Mouse (Mus musculus) intestine, embryonic 16.5 days (tissue): Measurements from ENCODE around the gene Fgfr2. TPM values are rescaled to one million over a fixed set of nuclear protein-coding genes. Genes with fewer than 3 reads are reported as not detected.
"Not testable (repeated sequence)": the region's sequence is repeated elsewhere in the genome, so short reads cannot be mapped to it uniquely, and the experiment has no call there.

Source experiments
- ATAC-seq: fragments of 200-750 bp; cut with Nextera tagmentation; 2 replicates; pipeline ENCODE4 v1.8.0; 2017; ENCODE audit warnings: moderate TSS enrichment, moderate library complexity
- H3K27ac ChIP-seq: fragments of 300-500 bp; sonication (generic); 2 replicates; pipeline ENCODE4 v1.5.1; 2014; ENCODE audit warnings: mild to moderate bottlenecking, low read length
- H3K27me3 ChIP-seq: fragments of 300-500 bp; sonication (generic); replicated peaks from 2 replicates; pipeline ENCODE4 v1.6.1; 2014; ENCODE audit warnings: low read length, control low read depth, mixed read lengths; ENCODE audit not compliant: control insufficient read depth, insufficient read depth
- H3K36me3 ChIP-seq: fragments of 300-500 bp; sonication (generic); 2 replicates; pipeline ENCODE4 v1.6.1; 2014; ENCODE audit warnings: low read length, control low read depth; ENCODE audit not compliant: control insufficient read depth, insufficient read depth
- H3K4me1 ChIP-seq: fragments of 300-500 bp; sonication (generic); 2 replicates; pipeline ENCODE4 v1.6.1; 2014; ENCODE audit warnings: low read length, control low read depth, mixed read lengths; ENCODE audit not compliant: control insufficient read depth, insufficient read depth
- H3K4me2 ChIP-seq: fragments of 300-500 bp; sonication (generic); 2 replicates; pipeline ENCODE4 v1.6.1; 2014; ENCODE audit warnings: low read depth, low read length, control low read depth
- H3K4me3 ChIP-seq: fragments of 300-500 bp; sonication (generic); 2 replicates; pipeline ENCODE4 v1.5.1; 2014; ENCODE audit warnings: mild to moderate bottlenecking, low read length
- H3K9ac ChIP-seq: fragments of 300-500 bp; sonication (generic); 2 replicates; pipeline ENCODE4 v1.6.1; 2014; ENCODE audit warnings: low read depth, low read length
- H3K9me3 ChIP-seq: fragments of 300-500 bp; sonication (generic); 2 replicates; pipeline ENCODE4 v1.6.1; 2016; ENCODE audit warnings: low read length, control low read depth; ENCODE audit not compliant: control insufficient read depth
- WGBS: fragments of 180-500 bp; shearing (Covaris S2); extraction: QIAGEN DNeasy Blood & Tissue Kit; methylation state at CpG from one replicate; pipeline ENCODE4 v1.1.7; 2014; 5-methylcytosine and 5-hydroxymethylcytosine counted together
- polyA plus RNA-seq: library from polyadenylated mRNA; unstranded; fragments of >200 nt; fragmentation: Nextera tagmentation; extraction: Ambion mirVana; gene quantifications from 2 replicates; pipeline ENCODE4 v1.2.1, GENCODE M21; 2015

The Fgfr2 gene
- polyA plus RNA-seq, 1 experiment from 2014 or later: 47.3 TPM

DNA sequence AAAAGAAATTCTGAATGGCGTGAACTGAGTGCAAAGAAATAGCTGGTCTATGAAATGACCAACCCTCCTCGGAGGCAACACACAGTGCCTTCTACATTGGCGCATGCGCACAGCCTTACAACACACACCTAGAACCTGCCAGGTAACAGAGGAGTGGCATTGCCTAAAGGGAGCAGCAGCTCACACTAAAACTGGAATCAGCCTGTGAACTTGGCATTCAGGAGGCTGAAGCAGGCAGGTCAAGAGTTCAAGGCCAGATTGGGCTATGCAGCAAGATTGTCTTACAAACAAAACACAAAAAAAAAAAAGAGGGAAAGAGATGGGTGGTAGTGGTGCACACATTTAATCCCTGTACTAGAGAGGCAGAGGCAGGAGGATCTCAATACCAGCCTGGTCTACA, 13.7 kb downstream of the Fgfr2 start:
- no peak overlapping the region for H3K9ac ChIP-seq
- H3K4me2 ChIP-seq: no peak overlapping the region
- no peak for ATAC-seq
- H3K27me3 ChIP-seq: no peaks in the 10 kb centered on the region
- WGBS: 94% methylated on average over 4 of the region's 4 CpGs
- no peaks in the 10 kb centered on the region for H3K36me3 ChIP-seq
- H3K4me3 ChIP-seq: no peak overlapping the region
- H3K4me1 ChIP-seq: peaks cover 44% of the 10 kb centered on the region
- H3K27ac ChIP-seq: no peak overlapping the region
- no peaks in the 10 kb centered on the region for H3K9me3 ChIP-seq

GRCm38 (mm10) chr7:133108695-133109094, 14.5 kb downstream of the Fgfr2 start:
- no peak for ATAC-seq
- WGBS: 77% methylated on average over 2 of the region's 2 CpGs

DNA sequence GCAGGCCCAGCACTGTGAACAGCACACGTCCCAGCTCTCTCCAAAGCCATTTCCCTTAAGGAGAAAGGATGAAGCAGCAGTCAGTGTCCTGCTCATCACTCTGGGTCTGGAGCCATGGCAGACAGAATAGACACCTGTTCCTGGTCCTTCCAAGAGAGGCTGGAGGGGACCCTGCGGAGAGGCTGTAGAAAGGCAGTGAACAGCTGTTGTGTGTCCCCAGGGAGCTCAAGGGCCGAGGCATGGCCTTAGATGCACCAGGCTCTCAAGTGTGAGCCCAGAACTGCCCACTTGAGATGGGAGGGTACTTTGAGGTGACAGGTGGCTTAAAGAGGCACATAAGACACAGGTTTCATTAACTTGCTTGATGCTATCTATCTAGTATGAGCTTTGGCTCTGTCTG, 20.6 kb downstream of the Fgfr2 start:
- H3K36me3 ChIP-seq: no peaks in the 10 kb centered on the region
- no peak overlapping the region for H3K4me2 ChIP-seq
- no peak for ATAC-seq
- no peaks in the 10 kb centered on the region for H3K27me3 ChIP-seq
- peaks cover 32% of the 10 kb centered on the region for H3K4me1 ChIP-seq
- H3K9me3 ChIP-seq: no peaks in the 10 kb centered on the region
- no peak overlapping the region for H3K27ac ChIP-seq
- H3K4me3 ChIP-seq: no peak overlapping the region
- H3K9ac ChIP-seq: no peak overlapping the region
- 58% methylated on average over 3 of the region's 3 CpGs for WGBS

More at GRCm38 (mm10) chr7:133108695-133109094, 14.5 kb downstream of the Fgfr2 start:
- no peak overlapping the region for H3K9ac ChIP-seq
- peaks cover 37% of the 10 kb centered on the region for H3K4me1 ChIP-seq
- no peaks in the 10 kb centered on the region for H3K9me3 ChIP-seq
- no peak overlapping the region for H3K27ac ChIP-seq
- no peaks in the 10 kb centered on the region for H3K27me3 ChIP-seq
- H3K4me2 ChIP-seq: no peak overlapping the region
- H3K4me3 ChIP-seq: no peak overlapping the region
- H3K36me3 ChIP-seq: no peaks in the 10 kb centered on the region

GRCm38 (mm10) chr7:133101070-133101469, 22.1 kb downstream of the Fgfr2 start:
- no peak overlapping the region for H3K4me3 ChIP-seq
- ATAC-seq: no peak
- H3K4me2 ChIP-seq: no peak overlapping the region
- no peaks in the 10 kb centered on the region for H3K27me3 ChIP-seq
- no peak overlapping the region for H3K9ac ChIP-seq
- 82% methylated on average over 6 of the region's 6 CpGs for WGBS
- no peaks in the 10 kb centered on the region for H3K9me3 ChIP-seq
- no peak overlapping the region for H3K27ac ChIP-seq
- H3K4me1 ChIP-seq: peaks cover 29% of the 10 kb centered on the region
- H3K36me3 ChIP-seq: no peaks in the 10 kb centered on the region

- H3K9me3 ChIP-seq: no peaks in the 10 kb centered on the region
- H3K36me3 ChIP-seq: no peaks in the 10 kb centered on the region
- H3K27me3 ChIP-seq: no peaks in the 10 kb centered on the region
- H3K9ac ChIP-seq: no peak overlapping the region
- ATAC-seq: no peak
- H3K4me3 ChIP-seq: no peak overlapping the region
- peaks cover 25% of the 10 kb centered on the region for H3K4me1 ChIP-seq
- 72% methylated on average over 6 of the region's 6 CpGs for WGBS
- no peak overlapping the region for H3K4me2 ChIP-seq
- H3K27ac ChIP-seq: no peak overlapping the region
Measured at GRCm38 (mm10) chr7:133100178-133100577, 23.0 kb downstream of the Fgfr2 start.

DNA sequence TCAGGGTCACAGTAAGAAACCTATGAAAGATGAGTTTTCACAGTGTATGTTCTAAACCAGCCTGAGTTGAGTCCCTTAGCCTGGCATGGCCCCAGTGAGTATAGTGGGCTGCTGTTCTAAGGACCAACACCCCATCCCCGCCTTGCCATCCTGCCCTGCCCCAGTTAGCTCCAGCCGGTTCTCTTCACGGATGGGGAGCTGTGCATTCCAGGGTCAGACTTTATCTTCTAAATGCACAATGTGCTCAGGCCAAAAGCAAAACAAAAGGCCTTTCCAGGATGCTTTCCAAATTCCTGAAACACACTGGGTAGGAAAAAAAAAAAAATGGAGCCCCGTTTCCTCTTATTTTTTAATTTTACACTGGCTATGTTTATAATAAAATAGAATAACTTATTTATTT, 23.9 kb downstream of the Fgfr2 start:
- H3K4me3 ChIP-seq: no peak overlapping the region
- ATAC-seq: no peak
- no peaks in the 10 kb centered on the region for H3K9me3 ChIP-seq
- H3K36me3 ChIP-seq: no peaks in the 10 kb centered on the region
- H3K4me2 ChIP-seq: no peak overlapping the region
- H3K4me1 ChIP-seq: peaks cover 22% of the 10 kb centered on the region
- 33% methylated on average over 4 of the region's 4 CpGs for WGBS
- H3K27ac ChIP-seq: no peak overlapping the region
- no peaks in the 10 kb centered on the region for H3K27me3 ChIP-seq
- H3K9ac ChIP-seq: no peak overlapping the region

GRCm38 (mm10) chr7:133098118-133098793, 24.9 kb downstream of the Fgfr2 start:
- Histone ChIP-seq H3K36me3 (no peaks in the 10 kb centered on the region), H3K9me3 (no peaks in the 10 kb centered on the region), H3K4me2 (no peak overlapping the region), H3K4me3 (no peak overlapping the region), H3K27me3 (no peaks in the 10 kb centered on the region), H3K27ac (no peak overlapping the region), H3K9ac (no peak overlapping the region), H3K4me1 (peaks cover 22% of the 10 kb centered on the region)
- peak; percentile 12; the same call in 1 of the 2 replicates for ATAC-seq
- WGBS: 81% methylated on average over 12 of the region's 12 CpGs

DNA sequence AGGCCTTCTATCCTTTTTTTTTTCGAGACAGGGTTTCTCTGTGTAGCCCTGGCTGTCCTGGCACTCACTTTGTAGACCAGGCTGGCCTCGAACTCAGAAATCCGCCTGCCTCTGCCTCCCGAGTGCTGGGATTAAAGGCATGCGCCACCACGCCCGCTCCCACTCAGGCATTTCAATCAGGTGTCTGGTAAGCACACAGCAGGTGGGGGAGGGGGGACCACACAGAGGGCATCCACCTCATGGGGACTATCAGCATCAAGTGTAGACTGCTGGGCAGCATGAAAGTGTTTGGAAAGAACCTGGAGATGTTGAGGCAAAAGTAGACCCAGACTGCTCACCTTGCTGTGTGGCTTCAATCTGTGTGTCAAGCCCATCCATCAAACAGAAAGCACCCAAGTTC, 27.5 kb downstream of the Fgfr2 start:
- H3K4me2 ChIP-seq, H3K36me3 ChIP-seq, H3K4me3 ChIP-seq, ATAC-seq, H3K27me3 ChIP-seq, H3K27ac ChIP-seq, H3K9me3 ChIP-seq, H3K9ac ChIP-seq: not testable (repeated sequence)
- H3K4me1 ChIP-seq: peaks cover 18% of the 10 kb centered on the region
- 83% methylated on average over 7 of the region's 7 CpGs for WGBS

- ATAC-seq: no peak
- Histone ChIP-seq H3K9ac (no peak overlapping the region), H3K4me3 (no peak overlapping the region), H3K9me3 (no peaks in the 10 kb centered on the region), H3K4me1 (peaks cover 18% of the 10 kb centered on the region), H3K27me3 (no peaks in the 10 kb centered on the region), H3K36me3 (no peaks in the 10 kb centered on the region), H3K4me2 (no peak overlapping the region), H3K27ac (no peak overlapping the region)
- WGBS: 78% methylated on average over 9 of the region's 9 CpGs
Measured at GRCm38 (mm10) chr7:133094711-133095495, 28.2 kb downstream of the Fgfr2 start.
